Comparison of ENCODE assay signal across 25 mouse cellular contexts in genomic region chr11:99167576-99167975, GRCm38 (mm10). TPM values are rescaled to one million over a fixed set of nuclear protein-coding genes. Genes with fewer than 3 reads are reported as not detected.
"Had no signal": no experiment of that assay in that cellular context is flagged by ENCODE, and none has a peak within 500 bp of the region (broad histone marks: within the 10 kb centered on the region; RNA-seq: fewer than 3 reads in every experiment).

No protein-coding gene starts in this region.

- DNase-seq: kidney, adult 18-20 months; kidney, adult 9 months; kidney, postnatal 14 days; kidney, postnatal 4 days; left cerebral cortex, postnatal 4 days; lung, adult 2 months; lung, postnatal 14 days; lung, postnatal 4 days; midbrain, embryonic 14.5 days; right cerebral cortex, adult 18-20 months; right cerebral cortex, postnatal 14 days; right cerebral cortex, postnatal 4 days had no signal

- H3K4me3 ChIP-seq: limb, embryonic 12.5 days; limb, embryonic 15.5 days; liver, embryonic 12.5 days; liver, embryonic 15.5 days; neural tube, embryonic 12.5 days; neural tube, embryonic 15.5 days had no signal

- H3K27ac ChIP-seq: limb, embryonic 12.5 days; limb, embryonic 15.5 days; liver, embryonic 12.5 days; liver, embryonic 15.5 days; neural tube, embryonic 12.5 days; neural tube, embryonic 15.5 days had no signal

- H3K4me1 ChIP-seq: limb, embryonic 12.5 days; limb, embryonic 15.5 days; liver, embryonic 12.5 days; liver, embryonic 15.5 days; neural tube, embryonic 12.5 days; neural tube, embryonic 15.5 days had no signal

- ATAC-seq: intestine, embryonic 16.5 days; liver, embryonic 12.5 days had no signal

RNA-seq across cellular contexts. Expression of gene Ccr7, which starts 12.7 kb away (rescaled TPM):
- total RNA-seq: layer of hippocampus, adult 18-20 months; layer of hippocampus, postnatal 14 days; left cerebral cortex, postnatal 14 days; left cerebral cortex, postnatal 4 days; megakaryocyte-erythroid progenitor cell, adult 5-6 weeks; midbrain, postnatal 0 days had no signal
- polyA plus RNA-seq: midbrain, embryonic 11.5 days; midbrain, postnatal 0 days; neural tube, embryonic 15.5 days had no signal
